Mouse (Mus musculus) midbrain, embryonic 10.5 days (tissue): Measurements from ENCODE around the gene Pstk. TPM values are rescaled to one million over a fixed set of nuclear protein-coding genes. Genes with fewer than 3 reads are reported as not detected.
"Not testable (repeated sequence)": the region's sequence is repeated elsewhere in the genome, so short reads cannot be mapped to it uniquely, and the experiment has no call there.

ENCODE experiments used
- DNase-seq: peaks from one replicate; pipeline ENCODE4 v3.0.0-alpha.2; 2017; ENCODE audit warnings: low spot score
- H3K27ac ChIP-seq: fragments of 300-500 bp; sonication (generic); replicated peaks from 2 replicates; pipeline ENCODE4 v1.5.1; 2016; ENCODE audit warnings: mild to moderate bottlenecking
- H3K27me3 ChIP-seq: fragments of 300-500 bp; sonication (generic); 2 replicates; pipeline ENCODE4 v1.6.1; 2016; ENCODE audit warnings: low read depth, mild to moderate bottlenecking; ENCODE audit not compliant: poor library complexity, severe bottlenecking
- H3K36me3 ChIP-seq: fragments of 300-500 bp; sonication (generic); 2 replicates; pipeline ENCODE4 v1.6.1; 2016; ENCODE audit warnings: mild to moderate bottlenecking, moderate library complexity
- H3K4me1 ChIP-seq: fragments of 300-500 bp; sonication (generic); 2 replicates; pipeline ENCODE4 v1.6.1; 2016
- H3K4me3 ChIP-seq: fragments of 300-500 bp; sonication (generic); 2 replicates; pipeline ENCODE4 v1.5.1; 2016; ENCODE audit warnings: mild to moderate bottlenecking, moderate library complexity
- H3K9me3 ChIP-seq: fragments of 300-500 bp; sonication (generic); replicated peaks from 2 replicates; pipeline ENCODE4 v1.6.1; 2016; ENCODE audit warnings: mild to moderate bottlenecking
- WGBS: fragments of 180-500 bp; shearing (Covaris S2); methylation state at CpG from one replicate; pipeline ENCODE4 v1.1.7; 2016; 5-methylcytosine and 5-hydroxymethylcytosine counted together
- polyA plus RNA-seq: library from polyadenylated mRNA; unstranded; fragments of >200 nt; fragmentation: Nextera tagmentation; extraction: Ambion mirVana; gene quantifications from 2 replicates; pipeline ENCODE4 v1.2.1, GENCODE M21; 2016

The Pstk gene
- polyA plus RNA-seq, 1 experiment from 2014 or later, result 76.0 TPM

- H3K4me1 ChIP-seq, result peaks cover 20% of the 10 kb centered on the region
- 11% methylated on average over 9 of the region's 9 CpGs for WGBS
- peak overlapping the region; percentile 95 for H3K27ac ChIP-seq
- peaks cover 12% of the 10 kb centered on the region for H3K36me3 ChIP-seq
- no peaks in the 10 kb centered on the region for H3K27me3 ChIP-seq
- H3K4me3 ChIP-seq, result peak overlapping the region; percentile 73
- no peaks in the 10 kb centered on the region for H3K9me3 ChIP-seq
- DNase-seq, result no peak
Measured at GRCm38 (mm10) chr7:131371470-131371860, 524 bp downstream of the Pstk start.

- WGBS, result 78% methylated on average over 9 of the region's 9 CpGs
- H3K27ac ChIP-seq, result peak overlapping the region; percentile 95; the same call in 1 of the 2 replicates
- no peak for DNase-seq
Measured at GRCm38 (mm10) chr7:131371880-131372651, 1.1 kb downstream of the Pstk start.

GRCm38 (mm10) chr7:131391761-131392160, 20.8 kb downstream of the Pstk start:
- not testable (repeated sequence) for H3K27ac ChIP-seq, H3K4me1 ChIP-seq, H3K4me3 ChIP-seq, DNase-seq, H3K9me3 ChIP-seq, H3K27me3 ChIP-seq
- peaks cover 66% of the 10 kb centered on the region for H3K36me3 ChIP-seq
- 92% methylated on average over 7 of the region's 7 CpGs for WGBS

More at GRCm38 (mm10) chr7:131371880-131372651, 1.1 kb downstream of the Pstk start:
- H3K36me3 ChIP-seq, result peaks cover 12% of the 10 kb centered on the region
- H3K4me1 ChIP-seq, result peaks cover 20% of the 10 kb centered on the region
- H3K27me3 ChIP-seq, result no peaks in the 10 kb centered on the region
- H3K9me3 ChIP-seq, result no peaks in the 10 kb centered on the region
- peak overlapping the region; percentile 73 for H3K4me3 ChIP-seq

GRCm38 (mm10) chr7:131409321-131409987, 38.5 kb downstream of the Pstk start:
- peak overlapping the region; percentile 98 for H3K4me3 ChIP-seq
- H3K27me3 ChIP-seq, result no peaks in the 10 kb centered on the region
- 12% methylated on average over 16 of the region's 16 CpGs for WGBS
- H3K36me3 ChIP-seq, result peaks cover 5% of the 10 kb centered on the region; the same call in 1 of the 2 replicates
- H3K4me1 ChIP-seq, result peaks cover 22% of the 10 kb centered on the region
- no peak for DNase-seq
- peak overlapping the region; percentile 94 for H3K27ac ChIP-seq
- H3K9me3 ChIP-seq, result no peaks in the 10 kb centered on the region

- no peak for DNase-seq
- no peaks in the 10 kb centered on the region for H3K9me3 ChIP-seq
- WGBS, result 0% methylated on average over 38 of the region's 38 CpGs
Measured at GRCm38 (mm10) chr7:131409988-131410385, 39.0 kb downstream of the Pstk start.

GRCm38 (mm10) chr7:131410416-131411058, 39.6 kb downstream of the Pstk start, which contains the start of the genes Ikzf5 and Acadsb:
Gene Ikzf5 (minus strand): TSS chr7:131410521.
Gene Acadsb (plus strand): TSS chr7:131410601.
- Histone ChIP-seq H3K36me3 (peaks cover 5% of the 10 kb centered on the region; the same call in 1 of the 2 replicates), H3K9me3 (no peaks in the 10 kb centered on the region), H3K4me1 (peaks cover 22% of the 10 kb centered on the region), H3K4me3 (peak within 1 kb of the TSS; percentile 98), H3K27ac (peak within 1 kb of the TSS; percentile 94), H3K27me3 (no peaks in the 10 kb centered on the region)
- DNase-seq, result peak; percentile 97
- under 1% methylated on average over 42 of the region's 42 CpGs for WGBS

More at GRCm38 (mm10) chr7:131409988-131410385, 39.0 kb downstream of the Pstk start:
- H3K4me1 ChIP-seq, result peaks cover 22% of the 10 kb centered on the region
- H3K27me3 ChIP-seq, result no peaks in the 10 kb centered on the region
- H3K36me3 ChIP-seq, result peaks cover 5% of the 10 kb centered on the region; the same call in 1 of the 2 replicates
- H3K27ac ChIP-seq, result peak overlapping the region; percentile 94
- H3K4me3 ChIP-seq, result peak overlapping the region; percentile 98

GRCm38 (mm10) chr7:131411221-131411940, 40.4 kb downstream of the Pstk start:
- 68% methylated on average over 10 of the region's 10 CpGs for WGBS
- Histone ChIP-seq H3K36me3 (peaks cover 1% of the 10 kb centered on the region; the same call in 1 of the 2 replicates), H3K27ac (0 out of 2 replicates have a peak overlapping the region, but pooled peaks have one; percentile 13), H3K27me3 (no peaks in the 10 kb centered on the region), H3K4me3 (peak overlapping the region; percentile 98), H3K4me1 (peaks cover 22% of the 10 kb centered on the region), H3K9me3 (no peaks in the 10 kb centered on the region)
- no peak for DNase-seq

- Histone ChIP-seq H3K27ac (no peak overlapping the region), H3K27me3 (no peaks in the 10 kb centered on the region), H3K36me3 (no peaks in the 10 kb centered on the region), H3K4me3 (no peak overlapping the region), H3K4me1 (peaks cover 22% of the 10 kb centered on the region), H3K9me3 (no peaks in the 10 kb centered on the region)
- DNase-seq, result no peak
- WGBS, result 75% methylated on average over 2 of the region's 2 CpGs
Measured at GRCm38 (mm10) chr7:131411941-131412270, 41.0 kb downstream of the Pstk start.

- H3K4me3 ChIP-seq, H3K9me3 ChIP-seq, H3K4me1 ChIP-seq, DNase-seq, H3K36me3 ChIP-seq, H3K27ac ChIP-seq, H3K27me3 ChIP-seq: not testable (repeated sequence)
Measured at GRCm38 (mm10) chr7:131416742-131417141, 45.8 kb downstream of the Pstk start.

- DNase-seq, result no peak
- no peaks in the 10 kb centered on the region for H3K4me1 ChIP-seq
- no peak overlapping the region for H3K27ac ChIP-seq
- H3K9me3 ChIP-seq, result no peaks in the 10 kb centered on the region
- H3K27me3 ChIP-seq, result no peaks in the 10 kb centered on the region
- H3K4me3 ChIP-seq, result no peak overlapping the region
- no peaks in the 10 kb centered on the region for H3K36me3 ChIP-seq
Measured at GRCm38 (mm10) chr7:131417605-131418004, 46.7 kb downstream of the Pstk start.

- no peaks in the 10 kb centered on the region for H3K4me1 ChIP-seq
- 82% methylated on average over 2 of the region's 2 CpGs for WGBS
- H3K9me3 ChIP-seq, result no peaks in the 10 kb centered on the region
- no peak overlapping the region for H3K4me3 ChIP-seq
- H3K36me3 ChIP-seq, result peaks cover 14% of the 10 kb centered on the region; the same call in 1 of the 2 replicates
- H3K27me3 ChIP-seq, result no peaks in the 10 kb centered on the region
- DNase-seq, result no peak
- H3K27ac ChIP-seq, result no peak overlapping the region
Measured at GRCm38 (mm10) chr7:131424912-131425311, 54.0 kb downstream of the Pstk start.

- DNase-seq, result no peak
- no peak overlapping the region for H3K4me3 ChIP-seq
- no peak overlapping the region for H3K27ac ChIP-seq
- H3K36me3 ChIP-seq, result peaks cover 29% of the 10 kb centered on the region
- no peaks in the 10 kb centered on the region for H3K27me3 ChIP-seq
- no peaks in the 10 kb centered on the region for H3K4me1 ChIP-seq
- no peaks in the 10 kb centered on the region for H3K9me3 ChIP-seq
- WGBS, result 92% methylated on average over 5 of the region's 5 CpGs
Measured at GRCm38 (mm10) chr7:131427331-131427730, 56.4 kb downstream of the Pstk start.
